Mouse (Mus musculus) induced T-regulatory cell, adult 2 months (primary cell): ENCODE data around the gene Rpusd2.

ENCODE experiments used
- DNase-seq: peaks from one replicate; pipeline ENCODE4 v3.0.0-alpha.2; 2012; ENCODE audit warnings: low read depth

The Rpusd2 gene

DNA sequence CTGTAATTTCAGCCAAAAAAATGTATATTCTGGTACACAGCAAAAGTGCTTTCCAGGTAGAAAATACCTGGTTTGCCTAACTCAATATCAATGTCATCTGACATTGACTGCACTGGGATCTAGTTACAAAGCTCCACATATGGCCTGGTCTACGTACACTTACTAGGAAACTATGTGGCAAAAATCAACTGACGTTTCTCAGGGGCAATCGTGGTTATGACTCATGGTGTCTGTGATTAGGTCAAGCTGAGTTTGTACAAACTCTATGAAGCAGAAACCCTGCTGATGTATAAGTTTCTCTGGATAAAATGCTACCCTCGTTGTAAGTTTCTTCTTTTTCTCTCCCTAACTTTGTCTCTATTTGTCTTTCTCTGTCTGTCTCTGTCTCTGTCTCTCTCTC is 2.4 kb upstream of the Rpusd2 start:
- DNase-seq, result no peak

DNA sequence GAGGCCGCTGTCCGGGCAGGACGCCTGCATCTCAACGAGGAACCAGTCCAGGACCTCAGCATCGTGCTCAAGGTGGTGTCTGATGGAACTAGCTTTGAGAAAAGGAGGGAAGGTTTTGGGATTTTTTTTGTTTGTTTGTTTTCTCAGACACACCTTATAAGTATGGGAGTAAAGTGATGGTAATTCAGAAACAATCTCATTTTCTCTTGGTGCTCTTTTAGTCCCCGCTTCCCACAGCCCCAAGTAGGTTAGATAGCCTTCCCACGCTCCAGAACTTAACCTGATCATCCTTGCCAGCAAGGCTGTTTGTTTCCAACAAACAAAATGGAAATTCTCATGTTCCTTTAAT is 781 bp downstream of the Rpusd2 start:
- no peak for DNase-seq

DNA sequence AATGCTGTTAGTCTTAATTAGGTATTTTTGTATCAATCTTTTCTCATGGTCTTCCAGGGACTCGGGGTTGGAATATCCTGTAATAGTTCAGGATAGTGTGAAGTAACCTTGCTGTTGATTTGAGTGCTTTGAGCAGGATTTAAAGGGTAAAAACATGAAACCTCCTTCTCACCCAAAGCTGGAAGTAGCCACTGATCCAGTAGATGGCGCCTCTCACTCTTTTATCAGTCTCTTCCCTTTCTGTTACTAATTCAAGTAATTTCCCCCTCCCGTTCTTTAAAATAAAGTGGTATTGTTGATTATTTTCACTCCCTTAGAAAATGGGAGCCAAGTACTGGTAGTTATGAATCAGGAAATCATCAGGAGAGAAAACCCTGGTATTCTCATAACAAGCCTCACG is 6.3 kb downstream of the Rpusd2 start:
- DNase-seq, result peak; percentile 68

DNA sequence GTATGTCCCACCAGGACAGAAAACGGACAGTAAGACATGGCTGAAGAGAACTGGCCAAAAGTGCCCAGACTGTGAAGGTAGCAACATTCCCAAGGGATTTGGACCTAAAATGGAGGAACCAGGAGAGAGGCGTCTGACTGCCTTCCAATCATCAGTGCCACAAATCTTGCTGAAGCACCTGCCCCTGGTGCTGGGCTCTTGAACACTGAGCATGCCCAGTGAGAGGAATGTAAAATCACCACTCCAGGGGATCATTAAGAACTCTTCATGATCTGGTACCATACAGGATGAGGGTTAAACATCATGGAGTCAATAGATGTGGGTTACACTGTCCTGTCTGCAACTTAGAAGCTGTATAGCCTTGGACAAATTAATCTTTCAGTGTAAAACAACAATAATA is 10.6 kb downstream of the Rpusd2 start:
- no peak for DNase-seq

DNA sequence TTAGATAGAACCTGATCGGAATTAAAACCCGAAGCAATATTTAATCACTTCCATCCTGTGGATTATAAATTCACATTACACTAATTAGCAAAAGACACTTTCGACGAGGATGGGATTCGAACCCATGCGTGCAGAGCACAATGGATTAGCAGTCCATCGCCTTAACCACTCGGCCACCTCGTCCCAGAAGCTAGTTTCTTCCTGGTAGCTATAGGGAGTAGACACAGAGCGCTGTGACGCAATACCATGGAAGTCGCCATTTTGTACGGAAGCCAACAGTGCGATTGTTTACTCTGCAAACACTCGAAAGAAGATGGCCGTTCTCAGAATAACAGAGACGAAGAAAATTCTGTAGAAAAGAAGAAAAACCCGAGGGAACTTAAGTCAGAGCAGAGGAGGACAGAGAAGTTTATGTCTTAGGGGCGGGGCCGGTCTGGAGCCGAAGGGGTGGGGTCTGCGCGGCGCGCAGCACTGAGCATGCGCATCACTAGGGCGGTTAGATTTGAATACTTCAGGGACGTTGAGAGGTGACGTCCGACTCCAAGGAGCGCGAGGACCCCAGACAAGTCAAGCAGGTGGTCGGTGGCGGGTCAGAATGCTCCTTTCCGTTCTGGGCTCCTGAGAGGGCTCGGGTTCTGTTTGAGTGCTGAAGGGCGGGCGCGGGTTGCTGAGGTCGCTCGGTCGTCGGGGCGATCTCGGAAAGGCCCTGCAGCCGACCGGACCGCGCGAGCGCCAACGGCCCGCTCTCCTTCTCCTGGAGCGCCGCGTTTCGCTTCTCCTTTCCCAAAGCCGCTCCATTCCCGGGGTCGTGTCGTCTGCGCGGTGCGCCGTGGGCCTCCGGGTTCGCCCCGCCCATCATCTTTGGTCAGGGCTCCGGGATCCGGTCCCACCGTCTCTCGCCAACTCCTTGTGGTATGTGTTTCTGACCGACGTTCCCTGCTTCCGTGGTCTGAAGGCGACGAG is 12.3 kb downstream of the Rpusd2 start, which contains the start of gene Knl1:
TSS of gene Knl1 (plus strand) at position 471 of the 963 bp plus-strand sequence.
- DNase-seq, result peak; percentile 99

DNA sequence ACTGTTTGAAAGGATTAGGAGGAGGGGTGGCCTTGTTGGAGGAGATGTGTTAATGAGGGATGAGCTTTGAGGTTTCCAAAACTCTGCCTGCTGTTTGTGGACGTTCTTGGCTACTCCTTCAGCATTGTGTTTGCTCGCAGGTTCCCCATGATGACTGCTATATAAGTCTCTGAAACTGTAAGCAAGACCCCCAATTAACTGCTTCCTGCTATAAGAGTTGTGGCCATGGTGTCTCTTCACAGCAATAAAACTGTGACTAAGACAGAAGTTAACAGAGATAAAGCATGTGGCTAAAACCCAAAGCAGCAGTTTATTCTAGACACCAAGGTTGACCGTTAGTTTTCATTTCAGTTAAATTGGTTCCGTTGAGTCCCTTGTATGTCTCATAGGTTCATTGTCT is 13.3 kb downstream of the Rpusd2 start:
- no peak for DNase-seq

DNA sequence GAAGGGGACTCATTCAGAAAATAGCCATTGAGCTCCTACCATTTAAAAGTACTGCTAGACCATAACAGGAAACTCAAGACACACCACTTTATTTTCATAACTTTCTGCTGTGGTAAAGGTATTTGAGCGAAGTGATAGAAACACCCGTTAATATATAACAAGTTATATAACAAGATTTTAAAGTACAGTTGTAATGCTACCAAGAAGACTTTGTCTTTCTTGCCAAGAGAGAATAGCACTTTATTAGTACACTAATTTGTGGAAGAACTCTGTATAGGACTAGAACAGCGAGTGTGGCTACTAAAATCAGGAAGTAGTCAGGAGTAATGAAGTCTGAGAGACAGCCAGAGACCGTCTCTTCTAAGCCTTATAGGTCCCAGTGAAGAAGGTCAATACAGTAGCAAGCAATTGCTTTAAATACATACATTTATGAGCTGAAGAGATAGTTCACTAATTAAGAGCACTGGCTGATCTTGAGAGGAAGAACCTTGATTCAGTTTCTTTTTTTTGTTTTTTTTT is 15.6 kb downstream of the Rpusd2 start:
- DNase-seq, result no peak

DNA sequence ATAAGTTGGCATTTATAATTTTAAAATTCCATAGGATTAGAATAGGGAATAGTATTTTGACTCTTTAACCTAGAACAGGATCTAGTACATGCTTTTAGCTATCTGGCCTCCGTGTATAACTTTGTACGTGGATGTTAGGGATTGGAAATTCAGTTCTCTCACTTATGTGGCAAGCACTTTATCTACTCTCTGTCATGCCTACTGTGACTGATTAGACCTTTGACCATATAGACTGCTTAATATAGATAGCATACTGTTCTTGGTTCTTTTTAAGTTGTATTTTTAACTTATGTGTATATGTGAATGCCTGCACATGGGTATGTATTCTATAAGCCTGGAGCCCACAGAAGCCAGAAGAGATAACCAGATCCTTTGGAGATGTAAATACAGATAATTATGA is 25.5 kb downstream of the Rpusd2 start:
- no peak for DNase-seq

DNA sequence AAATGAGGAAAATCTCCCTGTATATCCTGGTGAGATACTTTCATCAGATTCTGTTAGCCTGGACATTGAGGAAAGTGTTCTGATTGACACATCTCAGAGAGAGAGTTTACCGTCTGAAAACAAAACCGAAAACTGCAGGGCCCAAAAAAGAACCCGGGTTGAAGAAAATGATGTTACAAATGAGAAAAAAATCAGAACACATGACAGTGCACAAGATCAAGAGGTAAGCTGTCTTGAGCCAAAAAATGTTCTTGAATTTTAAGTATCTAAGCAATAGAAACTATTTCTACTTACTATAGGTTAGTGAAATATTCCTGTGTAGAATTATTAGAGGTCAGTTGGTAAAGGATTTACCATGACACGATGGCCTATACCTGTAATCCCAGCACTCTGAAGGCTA is 37.8 kb downstream of the Rpusd2 start:
- DNase-seq, result no peak

DNA sequence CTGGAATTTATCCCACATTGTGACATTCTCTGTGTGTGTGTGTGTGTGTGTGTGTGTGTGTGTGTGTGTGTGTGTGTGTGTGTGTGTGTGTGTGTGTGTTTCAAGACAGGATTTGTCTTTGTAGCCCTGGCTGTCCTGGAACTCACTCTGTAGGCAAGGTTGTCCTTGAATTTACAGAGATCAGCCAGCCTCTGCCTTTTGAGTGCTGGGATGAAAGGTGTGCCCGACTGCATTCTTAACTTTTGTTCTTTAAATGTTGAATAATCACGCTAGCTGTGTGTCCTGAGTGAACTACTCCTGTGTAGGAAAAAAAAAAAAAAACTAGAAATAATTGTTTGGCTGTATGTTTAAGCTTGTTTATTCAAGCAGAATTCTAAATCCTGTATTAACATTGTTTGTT is 51.6 kb downstream of the Rpusd2 start:
- no peak for DNase-seq
